ENCODE assay signal across 29 mouse cellular contexts in genomic region chr2:135800385-135800784, GRCm38 (mm10).
DNase-seq lines count a peak whose midpoint lies in the region; ATAC-seq and TF ChIP-seq lines count a peak whose summit lies in the region.
"Had no signal": no experiment of that assay in that cellular context is flagged by ENCODE, and none has a peak within 500 bp of the region (broad histone marks: within the 10 kb centered on the region; RNA-seq: fewer than 3 reads in every experiment).

No protein-coding gene starts in this region.

- 85% methylated on average over 6 of the region's 6 CpGs for WGBS in heart, embryonic 10.5 days
- 83% methylated on average over 6 of the region's 6 CpGs for WGBS in heart, adult 2 months
- WGBS in midbrain, embryonic 14.5 days: 60% methylated on average over 6 of the region's 6 CpGs
- 84% methylated on average over 6 of the region's 6 CpGs for WGBS in midbrain, embryonic 11.5 days

- no peak overlapping the region for H3K4me2 ChIP-seq in midbrain, embryonic 14.5 days (ENCODE audit: low read length)
- no peak overlapping the region for H3K4me2 ChIP-seq in midbrain, embryonic 11.5 days
- H3K4me2 ChIP-seq: embryonic facial prominence, embryonic 15.5 days; heart, embryonic 12.5 days; heart, embryonic 15.5 days had no signal

- TF ChIP-seq EP300 in heart, adult 2 months (IDR thresholded peaks at IDR 0.05; ENCODE audit: insufficient read depth, low read depth, low read length): no peak

- intact Hi-C loops in heart, adult 2 months (cut with DNase I): loop anchor here (5.0 kb wide), 1 partner anchor 38 kb away; no protein-coding TSS in a partner anchor

- no peaks in the 10 kb centered on the region for H3K36me3 ChIP-seq in heart, embryonic 10.5 days
- H3K36me3 ChIP-seq in heart, adult 2 months (ENCODE audit: control insufficient read depth, insufficient read depth, low read length): peaks cover 25% of the 10 kb centered on the region
- no peaks in the 10 kb centered on the region for H3K36me3 ChIP-seq in midbrain, embryonic 14.5 days (ENCODE audit: control insufficient read depth, insufficient read depth, low read length)
- no peaks in the 10 kb centered on the region for H3K36me3 ChIP-seq in midbrain, embryonic 11.5 days (ENCODE audit: control insufficient read depth, insufficient read depth, low read length)
- H3K36me3 ChIP-seq: embryonic facial prominence, embryonic 15.5 days; heart, embryonic 12.5 days; heart, embryonic 15.5 days; hindbrain, embryonic 10.5 days had no signal

- peak; percentile 60 for DNase-seq in cerebellum, adult 9-10 months
- DNase-seq in cerebellum, postnatal 4 days (ENCODE audit: low spot score in 2 of 2): no peak
- DNase-seq in heart, embryonic 10.5 days (ENCODE audit: low spot score): peak; percentile 30
- no peak for DNase-seq in heart, adult 2 months
- DNase-seq in midbrain, embryonic 14.5 days: peak; percentile 56
- no peak for DNase-seq in midbrain, embryonic 11.5 days (ENCODE audit: low spot score, missing footprints)
- peak; percentile 45 for DNase-seq in brain, embryonic 14.5 days (ENCODE audit: low read depth)
- DNase-seq in right cerebral cortex, adult 18-20 months: no peak
- DNase-seq: adrenal gland, adult 8-10 months; adrenal gland, postnatal 25 days; cerebellum, adult 18-20 months; cerebellum, adult 9-11 months; cerebellum, postnatal 25 days; embryo, embryonic 11 days; forebrain, postnatal 0 days; gastrocnemius, adult 2 months; gastrocnemius, postnatal 14 days; heart, adult 18-20 months; heart, postnatal 10 days; heart, postnatal 36 days had no signal

- no peak for ATAC-seq in midbrain, embryonic 14.5 days (ENCODE audit: low FRiP score, low TSS enrichment)
- ATAC-seq in midbrain, embryonic 11.5 days (ENCODE audit: low FRiP score): no peak
- ATAC-seq: activated CD4-positive, CD25-positive, alpha-beta regulatory T cell, adult 4 months; forebrain, embryonic 14.5 days; forebrain, postnatal 0 days; hindbrain, embryonic 16.5 days; inflammation-experienced regulatory T-cells, adult 6 months; intestine, embryonic 16.5 days had no signal

- no peak overlapping the region for H3K4me3 ChIP-seq in heart, embryonic 10.5 days
- no peak overlapping the region for H3K4me3 ChIP-seq in heart, adult 2 months
- H3K4me3 ChIP-seq in midbrain, embryonic 14.5 days (replicated peaks; ENCODE audit: low read depth, low read length): no peak overlapping the region
- no peak overlapping the region for H3K4me3 ChIP-seq in midbrain, embryonic 11.5 days (ENCODE audit: low read depth, low read length)
- H3K4me3 ChIP-seq: embryonic facial prominence, embryonic 15.5 days; gastrocnemius, adult 2 months; heart, embryonic 12.5 days; heart, embryonic 15.5 days; hindbrain, embryonic 10.5 days had no signal

- H3K27me3 ChIP-seq in heart, embryonic 10.5 days (ENCODE audit: insufficient read depth, poor library complexity, severe bottlenecking): no peaks in the 10 kb centered on the region
- H3K27me3 ChIP-seq in heart, adult 2 months (ENCODE audit: control insufficient read depth, insufficient read depth, low read length): no peaks in the 10 kb centered on the region
- H3K27me3 ChIP-seq in midbrain, embryonic 14.5 days (ENCODE audit: control insufficient read depth, insufficient read depth, low read length): no peaks in the 10 kb centered on the region
- H3K27me3 ChIP-seq in midbrain, embryonic 11.5 days (ENCODE audit: control insufficient read depth, insufficient read depth, low read length): no peaks in the 10 kb centered on the region
- H3K27me3 ChIP-seq: embryonic facial prominence, embryonic 15.5 days; heart, embryonic 12.5 days; heart, embryonic 15.5 days had no signal

- H3K9me3 ChIP-seq in heart, embryonic 10.5 days: no peaks in the 10 kb centered on the region
- no peaks in the 10 kb centered on the region for H3K9me3 ChIP-seq in midbrain, embryonic 14.5 days (ENCODE audit: control insufficient read depth, low read length)
- H3K9me3 ChIP-seq in midbrain, embryonic 11.5 days (ENCODE audit: control insufficient read depth, low read length): no peaks in the 10 kb centered on the region
- H3K9me3 ChIP-seq: embryonic facial prominence, embryonic 15.5 days; heart, embryonic 12.5 days; heart, embryonic 15.5 days; hindbrain, embryonic 10.5 days had no signal

- H3K9ac ChIP-seq in heart, adult 2 months (ENCODE audit: low read depth, low read length): no peak overlapping the region
- no peak overlapping the region for H3K9ac ChIP-seq in midbrain, embryonic 14.5 days (replicated peaks; ENCODE audit: low read length)
- H3K9ac ChIP-seq in midbrain, embryonic 11.5 days (ENCODE audit: low read length): no peak overlapping the region
- H3K9ac ChIP-seq: embryonic facial prominence, embryonic 15.5 days; forebrain, postnatal 0 days; heart, embryonic 12.5 days; heart, embryonic 15.5 days had no signal

- H3K79me2 ChIP-seq in heart, adult 2 months (replicated peaks; ENCODE audit: control insufficient read depth, insufficient read depth, low read length): peaks cover 4% of the 10 kb centered on the region

- no peak overlapping the region for H3K27ac ChIP-seq in heart, embryonic 10.5 days
- H3K27ac ChIP-seq in heart, adult 2 months: no peak overlapping the region
- H3K27ac ChIP-seq in midbrain, embryonic 14.5 days (replicated peaks; ENCODE audit: low read depth, low read length): 0 out of 2 replicates have a peak overlapping the region, but pooled peaks have one; percentile 49
- H3K27ac ChIP-seq in midbrain, embryonic 11.5 days (ENCODE audit: low read depth, low read length): no peak overlapping the region
- H3K27ac ChIP-seq: embryonic facial prominence, embryonic 15.5 days; gastrocnemius, adult 2 months; heart, embryonic 15.5 days; hindbrain, embryonic 10.5 days had no signal

- no peak for TF ChIP-seq CTCF in heart, adult 2 months (IDR thresholded peaks at IDR 0.05)
- TF ChIP-seq CTCF in brain, embryonic 14.5 days (IDR thresholded peaks at IDR 0.05; ENCODE audit: borderline replicate concordance, extremely low read depth, insufficient read depth, insufficient read length): no peak

- peaks cover 7% of the 10 kb centered on the region for H3K4me1 ChIP-seq in heart, embryonic 10.5 days
- H3K4me1 ChIP-seq in heart, adult 2 months (ENCODE audit: control insufficient read depth, insufficient read depth, low read length): peaks cover 20% of the 10 kb centered on the region
- H3K4me1 ChIP-seq in midbrain, embryonic 14.5 days (ENCODE audit: control insufficient read depth, insufficient read depth, low read length): peaks cover 16% of the 10 kb centered on the region
- peaks cover 7% of the 10 kb centered on the region for H3K4me1 ChIP-seq in midbrain, embryonic 11.5 days (ENCODE audit: control insufficient read depth, insufficient read depth, low read length)

- TF ChIP-seq POLR2A in heart, adult 2 months (IDR thresholded peaks at IDR 0.05; ENCODE audit: insufficient read depth, low read depth, low read length): no peak
- no peak for TF ChIP-seq POLR2A in brain, embryonic 14.5 days (IDR thresholded peaks at IDR 0.05; ENCODE audit: borderline replicate concordance, extremely low read depth, insufficient read depth, insufficient read length, poor library complexity, severe bottlenecking)

Comparison
In these comparisons a context has a peak if more than half of its experiments do, and no peak if none do; other contexts are left out.
1. DNase-seq: peak in cerebellum, adult 9-10 months (single experiment), heart, embryonic 10.5 days (single experiment), midbrain, embryonic 14.5 days (single experiment) and brain, embryonic 14.5 days (single experiment); none in cerebellum, postnatal 4 days (0 of 2), heart, adult 2 months (0 of 2), midbrain, embryonic 11.5 days (single experiment) and right cerebral cortex, adult 18-20 months (single experiment).